Mouse (Mus musculus) heart, postnatal 36 days (tissue): ENCODE data around the gene Sass6. TPM values are rescaled to one million over a fixed set of nuclear protein-coding genes. Genes with fewer than 3 reads are reported as not detected.
A peak's percentile ranks its signal among the peaks of the same experiment; 100 is the strongest.
"Not testable (repeated sequence)": the region's sequence is repeated elsewhere in the genome, so short reads cannot be mapped to it uniquely, and the experiment has no call there.

Experiments used
- DNase-seq, 2 experiments: peaks; one replicate each; pipeline ENCODE4 v3.0.0; 2021 to 2022
- intact Hi-C: fragments of 180-260 bp; cut with DNase I; formaldehyde crosslinking; loops from one replicate; pipeline ENCODE4 v1.15.1; 2025
- total RNA-seq, 2 experiments: library from RNA; stranded (reverse); gene quantifications; 2 replicates each; pipeline ENCODE4 v1.2.3; 2021

Sass6 gene
- total RNA-seq, 2 experiments from 2014 or later, result 2.4 to 2.8 TPM

DNA sequence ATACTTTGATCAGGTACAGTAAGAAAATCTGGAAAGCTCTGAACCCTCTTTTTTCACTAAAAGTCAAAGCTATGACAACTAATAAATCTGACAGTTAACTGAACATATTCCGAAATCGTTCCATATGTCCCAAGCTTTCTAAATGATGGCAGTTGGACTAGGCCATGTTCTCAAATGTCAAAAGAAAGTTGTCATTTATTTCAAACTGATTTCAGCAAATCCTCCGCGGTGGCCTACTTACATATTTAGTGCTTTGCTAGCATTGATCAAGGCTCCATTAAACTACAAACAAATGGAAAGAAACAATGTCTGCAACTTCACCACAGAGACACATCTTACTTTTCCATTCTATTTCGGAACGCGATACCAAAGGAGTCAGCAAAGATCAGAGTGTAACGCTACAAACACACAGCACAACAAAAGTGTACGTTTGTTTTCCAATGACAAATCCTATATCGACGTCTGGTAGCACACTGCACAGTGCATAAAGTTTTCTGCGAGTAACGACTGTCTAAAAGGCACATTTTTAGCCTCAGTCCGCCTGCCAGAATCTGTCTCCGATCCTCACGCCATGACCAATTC lies 66.6 kb downstream of the Sass6 start:
- DNase-seq, result no peak
- intact Hi-C loops, result loop anchor here (5.0 kb wide), 3 partner anchors 149 to 654 kb away; partner anchors contain the start of genes Cdc14a, Dbt, Extl2 and Slc30a7

DNA sequence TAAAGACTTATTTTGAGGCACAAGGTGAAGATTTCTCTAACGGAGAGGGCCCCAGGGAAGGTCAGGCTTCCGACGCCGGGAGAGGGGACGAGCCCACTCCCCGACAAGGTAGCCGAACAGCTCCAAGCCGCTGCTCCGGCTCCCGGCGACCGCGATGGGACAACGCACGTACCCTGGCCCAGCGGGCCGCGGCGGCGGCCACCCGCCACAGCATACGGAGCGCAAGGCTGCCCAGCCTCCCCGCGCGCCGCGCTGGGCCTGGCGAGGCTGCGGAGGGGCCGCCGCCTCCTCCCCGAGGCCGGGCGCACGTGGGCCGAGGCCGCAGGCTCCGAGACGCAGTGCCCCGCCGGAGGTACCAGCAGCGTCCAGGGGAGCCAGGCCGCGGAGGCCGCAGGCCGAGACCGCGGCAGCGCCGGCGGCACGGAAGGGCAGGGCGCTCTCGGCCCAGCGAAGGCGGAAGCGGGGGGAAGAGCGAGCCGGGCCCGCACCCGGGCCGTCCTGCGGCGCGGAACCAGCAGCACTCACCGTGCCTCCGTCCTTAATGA lies 67.2 kb downstream of the Sass6 start:
- intact Hi-C loops, result loop anchor here (1.0 to 5.0 kb wide), 5 partner anchors 51 to 655 kb away; partner anchors contain the start of genes Cdc14a, Dbt, Extl2 and Slc30a7
- no peak for DNase-seq

DNA sequence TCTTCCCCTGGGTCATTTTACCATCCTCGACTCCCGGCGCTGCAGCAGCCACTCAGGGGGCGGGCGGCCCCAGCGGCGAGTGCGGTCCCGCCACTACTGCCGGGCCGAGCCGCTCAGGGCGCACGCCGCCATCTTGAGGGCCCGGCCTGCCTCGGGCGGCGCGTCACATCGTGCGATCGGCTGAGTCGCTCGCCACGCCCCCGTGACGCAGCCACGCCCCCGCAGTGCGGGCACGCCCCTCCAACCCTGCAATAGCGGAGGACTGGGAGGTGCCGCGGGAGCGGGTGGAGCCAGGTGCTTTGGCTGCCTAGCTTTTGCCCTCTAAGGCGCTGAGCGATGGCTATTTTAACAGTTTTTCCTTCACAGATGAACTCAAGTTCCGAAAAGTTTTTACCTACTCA lies 67.7 kb downstream of the Sass6 start, which contains the start of gene Mfsd14a:
Gene Mfsd14a, minus strand, starts transcription at position 215 of the 401 bp plus-strand sequence.
- intact Hi-C loops, result loop anchor here (1.0 to 5.0 kb wide), 5 partner anchors 50 to 655 kb away; partner anchors contain the start of genes Cdc14a, Dbt, Extl2 and Slc30a7
- peak; percentile 100 for DNase-seq

DNA sequence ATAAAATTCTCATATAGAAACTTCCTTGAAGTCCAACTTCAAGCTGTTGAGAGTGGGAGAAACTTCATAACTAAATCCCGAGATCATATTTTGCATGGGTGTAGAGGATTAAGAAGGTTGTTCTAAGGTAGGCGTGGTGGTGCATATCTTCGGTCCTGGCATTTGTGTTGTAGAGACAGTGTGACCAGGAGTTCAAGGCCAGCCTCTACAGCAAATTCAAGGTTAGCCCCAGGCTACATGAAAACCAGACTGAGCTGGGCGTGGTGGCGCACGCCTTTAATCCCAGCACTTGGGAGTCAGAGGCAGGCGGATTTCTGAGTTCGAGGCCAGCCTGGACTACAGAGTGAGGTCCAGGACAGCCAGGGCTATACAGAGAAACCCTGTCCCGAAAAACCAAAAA lies 69.5 kb downstream of the Sass6 start:
- not testable (repeated sequence) for DNase-seq
- intact Hi-C loops, result loop anchor here (5.0 kb wide), 3 partner anchors 152 to 657 kb away; partner anchors contain the start of genes Cdc14a, Dbt, Extl2 and Slc30a7

Other genes with a start within 250 kb of the Sass6 start
- gene Cdc14a, start 170.9 kb upstream of the Sass6 start, total RNA-seq, result 1 to 10 TPM; 3.0 to 4.6 TPM
- 10 to 100 TPM; 20.2 to 21.0 TPM for gene Rtca, start 86.8 kb upstream of the Sass6 start, total RNA-seq
- 10 to 100 TPM; 59.8 to 62.9 TPM for gene Dbt, start 81.9 kb upstream of the Sass6 start, total RNA-seq
- 10 to 100 TPM; 74.1 to 75.1 TPM for gene Lrrc39, start 32.0 kb upstream of the Sass6 start, total RNA-seq
- gene Trmt13, start 19.6 kb downstream of the Sass6 start, total RNA-seq, result 1 to 10 TPM; 5.1 to 6.1 TPM
- 10 to 100 TPM; 19.7 to 21.5 TPM for gene Mfsd14a, start 67.7 kb downstream of the Sass6 start, total RNA-seq
- not detected for gene Gm43191, start 86.3 kb downstream of the Sass6 start, total RNA-seq
- gene Slc35a3, start 117.8 kb downstream of the Sass6 start, total RNA-seq, result 10 to 100 TPM; 12.8 to 15.3 TPM
- 100 to 1,000 TPM; 189 to 212 TPM for gene Agl, start 213.2 kb downstream of the Sass6 start, total RNA-seq